Comparison of ENCODE assay signal across 24 mouse cellular contexts in genomic region chr11:117666563-117666962, GRCm38 (mm10). TPM values are rescaled to one million over a fixed set of nuclear protein-coding genes. Genes with fewer than 3 reads are reported as not detected.
DNase-seq lines count a peak whose midpoint lies in the region; ATAC-seq lines count a peak whose summit lies in the region.
"Had no signal": no experiment of that assay in that cellular context is flagged by ENCODE, and none has a peak within 500 bp of the region (broad histone marks: within the 10 kb centered on the region; RNA-seq: fewer than 3 reads in every experiment).

No protein-coding gene starts in this region.

- no peak overlapping the region for H3K4me3 ChIP-seq in hindbrain, embryonic 13.5 days
- no peak overlapping the region for H3K4me3 ChIP-seq in hindbrain, embryonic 10.5 days
- no peak overlapping the region for H3K4me3 ChIP-seq in intestine, embryonic 15.5 days (replicated peaks)
- H3K4me3 ChIP-seq: embryonic facial prominence, embryonic 10.5 days; embryonic facial prominence, embryonic 12.5 days; forebrain, embryonic 13.5 days; forebrain, embryonic 15.5 days had no signal

- H3K9me3 ChIP-seq in hindbrain, embryonic 13.5 days, result no peaks in the 10 kb centered on the region
- no peaks in the 10 kb centered on the region for H3K9me3 ChIP-seq in hindbrain, embryonic 10.5 days
- no peaks in the 10 kb centered on the region for H3K9me3 ChIP-seq in intestine, embryonic 15.5 days
- H3K9me3 ChIP-seq: embryonic facial prominence, embryonic 10.5 days; embryonic facial prominence, embryonic 12.5 days; forebrain, embryonic 13.5 days; forebrain, embryonic 15.5 days; G1E had no signal

- H3K9ac ChIP-seq in hindbrain, embryonic 13.5 days, result no peak overlapping the region
- no peak overlapping the region for H3K9ac ChIP-seq in intestine, embryonic 15.5 days
- H3K9ac ChIP-seq: embryonic facial prominence, embryonic 12.5 days; forebrain, embryonic 13.5 days; forebrain, embryonic 15.5 days; forebrain, postnatal 0 days had no signal

- ATAC-seq in hindbrain, embryonic 13.5 days (ENCODE audit: low FRiP score), result no peak
- peak; percentile 52 for ATAC-seq in activated CD4-positive, CD25-positive, alpha-beta regulatory T cell, adult 4 months
- peak; percentile 65 for ATAC-seq in inflammation-experienced regulatory T-cells, adult 6 months
- no peak for ATAC-seq in intestine, embryonic 15.5 days
- ATAC-seq: forebrain, embryonic 13.5 days; forebrain, embryonic 15.5 days; forebrain, postnatal 0 days; Patski had no signal

- no peaks in the 10 kb centered on the region for H3K27me3 ChIP-seq in hindbrain, embryonic 13.5 days
- H3K27me3 ChIP-seq in hindbrain, embryonic 10.5 days (ENCODE audit: insufficient read depth, poor library complexity, severe bottlenecking), result no peaks in the 10 kb centered on the region
- no peaks in the 10 kb centered on the region for H3K27me3 ChIP-seq in intestine, embryonic 15.5 days (replicated peaks)
- H3K27me3 ChIP-seq: CH12.LX; embryonic facial prominence, embryonic 12.5 days; forebrain, embryonic 13.5 days; forebrain, embryonic 15.5 days; Patski had no signal

- H3K4me2 ChIP-seq in hindbrain, embryonic 13.5 days, result no peak overlapping the region
- H3K4me2 ChIP-seq in intestine, embryonic 15.5 days (replicated peaks), result no peak overlapping the region
- H3K4me2 ChIP-seq: embryonic facial prominence, embryonic 12.5 days; forebrain, embryonic 13.5 days; forebrain, embryonic 15.5 days had no signal

- H3K36me3 ChIP-seq in hindbrain, embryonic 13.5 days, result no peaks in the 10 kb centered on the region
- H3K36me3 ChIP-seq in hindbrain, embryonic 10.5 days, result no peaks in the 10 kb centered on the region
- no peaks in the 10 kb centered on the region for H3K36me3 ChIP-seq in intestine, embryonic 15.5 days
- H3K36me3 ChIP-seq: embryonic facial prominence, embryonic 12.5 days; forebrain, embryonic 15.5 days had no signal

- H3K27ac ChIP-seq in hindbrain, embryonic 13.5 days, result peak overlapping the region; percentile 35; the same call in 1 of the 2 replicates
- H3K27ac ChIP-seq in hindbrain, embryonic 10.5 days, result no peak overlapping the region
- no peak overlapping the region for H3K27ac ChIP-seq in intestine, embryonic 15.5 days
- H3K27ac ChIP-seq: embryonic facial prominence, embryonic 10.5 days; embryonic facial prominence, embryonic 12.5 days; forebrain, embryonic 13.5 days; forebrain, embryonic 15.5 days had no signal

- H3K4me1 ChIP-seq in hindbrain, embryonic 13.5 days (replicated peaks), result peaks cover 46% of the 10 kb centered on the region
- H3K4me1 ChIP-seq in hindbrain, embryonic 10.5 days (replicated peaks), result peaks cover 18% of the 10 kb centered on the region
- H3K4me1 ChIP-seq in intestine, embryonic 15.5 days (replicated peaks), result 0 out of 2 replicates have a peak, but pooled peaks cover 3% of the 10 kb centered on the region

- no peak for DNase-seq in hindbrain, embryonic 10.5 days (ENCODE audit: low spot score)
- peak; percentile 24 for DNase-seq in CD4-positive, CD25-positive, alpha-beta regulatory T cell, adult 2 months (ENCODE audit: low read depth, low spot score)
- no peak for DNase-seq in frontal cortex, adult 2 months (ENCODE audit: extremely low spot score in 1 of 2, low spot score in 1 of 2)
- no peak for DNase-seq in adrenal gland, postnatal 4 days (ENCODE audit: low spot score in 2 of 2)
- DNase-seq: adrenal gland, adult 2 months; adrenal gland, postnatal 10 days; adrenal gland, postnatal 25 days; cerebellum, adult 11-12 months; cerebellum, adult 2 months; cerebellum, adult 9-10 months; cerebellum, postnatal 10 days; cerebellum, postnatal 25 days; forebrain, postnatal 0 days had no signal

RNA-seq across cellular contexts. Expression of gene Tnrc6c, which starts 12.5 kb away (rescaled TPM):
- 24.9 and 27.3 TPM in 2 replicates for polyA plus RNA-seq in hindbrain, embryonic 13.5 days (2015; fragmentation: Nextera tagmentation; extraction: Ambion mirVana)
- polyA plus RNA-seq in hindbrain, embryonic 10.5 days (2016; fragmentation: Nextera tagmentation; extraction: Ambion mirVana), result 11.1 and 14.4 TPM in 2 replicates
- polyA plus RNA-seq in activated CD4-positive, CD25-positive, alpha-beta regulatory T cell, adult 4 months (2017; shearing (Covaris generic)), result 10 to 100 TPM; 14.3 to 16.8 TPM
- 10 to 100 TPM; 10.8 to 19.2 (median 17.4) TPM for polyA plus RNA-seq in inflammation-experienced regulatory T-cells, adult 6 months (2017; shearing (Covaris generic))
- 9.6 TPM in 2 replicates for polyA plus RNA-seq in intestine, embryonic 15.5 days (2015; fragmentation: Nextera tagmentation; extraction: Ambion mirVana)
- polyA plus RNA-seq in frontal cortex, adult 2 months (2012; rRNA removed), result 44.4 and 56.5 TPM in 2 replicates
- 10 to 100 TPM; 28.4 to 29.9 TPM for total RNA-seq in adrenal gland, postnatal 4 days (2021)

Comparison
In these comparisons a context has a peak if more than half of its experiments do, and no peak if none do; other contexts are left out.
1. ATAC-seq: peak in activated CD4-positive, CD25-positive, alpha-beta regulatory T cell, adult 4 months (single experiment) and inflammation-experienced regulatory T-cells, adult 6 months (single experiment); none in hindbrain, embryonic 13.5 days (single experiment) and intestine, embryonic 15.5 days (single experiment).